Mouse (Mus musculus) forebrain, embryonic 15.5 days (tissue): ENCODE data around the gene Trappc6b. TPM values are rescaled to one million over a fixed set of nuclear protein-coding genes. Genes with fewer than 3 reads are reported as not detected.

Experiments
- ATAC-seq: fragments of 200-750 bp; cut with Nextera tagmentation; replicated peaks from 2 replicates; pipeline ENCODE4 v1.8.0; 2017; ENCODE audit warnings: mild to moderate bottlenecking, moderate TSS enrichment, moderate library complexity
- H3K27ac ChIP-seq: fragments of 300-500 bp; sonication (generic); replicated peaks from 2 replicates; pipeline ENCODE4 v1.5.1; 2015; ENCODE audit warnings: mild to moderate bottlenecking, inconsistent platforms
- H3K27me3 ChIP-seq: fragments of 300-500 bp; sonication (generic); 2 replicates; pipeline ENCODE4 v1.6.1; 2015; ENCODE audit warnings: inconsistent platforms
- H3K36me3 ChIP-seq: fragments of 300-500 bp; sonication (generic); 2 replicates; pipeline ENCODE4 v1.6.1; 2015; ENCODE audit warnings: mild to moderate bottlenecking, inconsistent platforms
- H3K4me1 ChIP-seq: fragments of 300-500 bp; sonication (generic); 2 replicates; pipeline ENCODE4 v1.6.1; 2015; ENCODE audit warnings: inconsistent platforms
- H3K4me2 ChIP-seq: fragments of 300-500 bp; sonication (generic); replicated peaks from 2 replicates; pipeline ENCODE4 v1.6.1; 2015; ENCODE audit warnings: mild to moderate bottlenecking, inconsistent platforms
- H3K4me3 ChIP-seq: fragments of 300-500 bp; sonication (generic); 2 replicates; pipeline ENCODE4 v1.5.1; 2015; ENCODE audit warnings: mild to moderate bottlenecking, inconsistent platforms
- H3K9ac ChIP-seq: fragments of 300-500 bp; sonication (generic); replicated peaks from 2 replicates; pipeline ENCODE4 v1.6.1; 2015; ENCODE audit warnings: mild to moderate bottlenecking, inconsistent platforms
- H3K9me3 ChIP-seq: fragments of 300-500 bp; sonication (generic); 2 replicates; pipeline ENCODE4 v1.6.1; 2016; ENCODE audit warnings: inconsistent platforms
- WGBS: fragments of 180-500 bp; shearing (Covaris S2); methylation state at CpG from one replicate; pipeline ENCODE4 v1.1.7; 2015; ENCODE audit warnings: mixed read lengths; 5-methylcytosine and 5-hydroxymethylcytosine counted together
- polyA plus RNA-seq: library from polyadenylated mRNA; unstranded; fragments of >200 nt; fragmentation: Nextera tagmentation; extraction: Ambion mirVana; gene quantifications from 2 replicates; pipeline ENCODE4 v1.2.1, GENCODE M21; 2015

Gene Trappc6b
- polyA plus RNA-seq, 1 experiment from 2014 or later, result 159 TPM

DNA sequence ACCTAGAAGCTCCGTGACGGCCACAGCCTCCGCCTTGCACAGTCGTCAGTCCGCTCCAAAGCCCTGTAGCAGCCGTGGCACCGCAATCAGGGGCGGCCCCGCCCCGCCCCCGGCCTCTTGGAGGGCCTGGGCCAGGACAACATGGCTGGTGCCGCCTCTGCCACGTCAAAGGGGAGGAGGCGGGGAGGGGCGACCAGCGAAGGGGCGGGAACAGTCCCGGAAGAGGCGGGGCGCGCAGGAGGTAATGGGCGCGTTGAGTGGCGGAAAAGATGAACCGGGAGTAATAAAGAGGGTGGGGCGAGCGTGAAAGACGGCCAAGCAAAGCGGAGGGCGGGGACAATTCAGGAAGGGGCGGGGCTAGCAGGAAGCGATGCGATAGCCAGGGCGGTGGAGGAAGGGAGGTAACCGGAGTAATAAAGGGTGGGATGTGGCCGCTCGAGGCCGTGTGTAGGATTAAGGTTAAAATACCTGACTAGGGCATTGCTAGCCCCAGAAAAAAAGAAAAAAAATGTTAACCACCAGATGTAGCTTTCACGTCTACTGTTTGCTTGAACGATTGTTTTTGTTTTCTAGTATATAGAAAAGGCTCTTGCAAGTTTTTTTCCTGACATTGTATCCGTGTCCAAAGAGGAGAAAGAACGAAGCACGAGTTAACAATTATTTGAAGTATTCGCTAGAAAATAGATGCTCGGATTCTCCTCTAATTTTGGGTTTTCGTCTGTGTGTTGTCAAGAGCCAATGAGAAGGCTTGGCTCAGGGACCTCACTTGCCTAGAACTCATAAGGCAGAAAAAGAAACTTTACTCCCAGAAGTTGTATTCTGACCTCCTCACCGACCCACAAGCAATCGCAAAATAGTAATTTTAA is 49.2 kb downstream of the Trappc6b start, which contains the start of gene Sec23a:
Gene Sec23a (minus strand): TSS at position 174 of the 866 bp plus-strand sequence.
- peak within 1 kb of the TSS; percentile 91 for H3K27ac ChIP-seq
- peak; percentile 96 for ATAC-seq
- peak within 1 kb of the TSS; percentile 97 for H3K4me3 ChIP-seq
- H3K36me3 ChIP-seq, result peaks cover 2% of the 10 kb centered on the region
- WGBS, result under 1% methylated on average over 47 of the region's 48 CpGs
- peak within 1 kb of the TSS; percentile 80 for H3K4me2 ChIP-seq
- H3K9ac ChIP-seq, result peak within 1 kb of the TSS; percentile 86
- H3K27me3 ChIP-seq, result no peaks in the 10 kb centered on the region
- H3K9me3 ChIP-seq, result no peaks in the 10 kb centered on the region
- H3K4me1 ChIP-seq, result peaks cover 35% of the 10 kb centered on the region

- Histone ChIP-seq H3K4me2 (peak overlapping the region; percentile 80), H3K27me3 (no peaks in the 10 kb centered on the region), H3K4me3 (peak overlapping the region; percentile 97), H3K9me3 (no peaks in the 10 kb centered on the region), H3K27ac (peak overlapping the region; percentile 91), H3K36me3 (peaks cover 7% of the 10 kb centered on the region), H3K9ac (peak overlapping the region; percentile 86), H3K4me1 (peaks cover 35% of the 10 kb centered on the region)
- 1% methylated on average over 25 of the region's 25 CpGs for WGBS
- ATAC-seq, result no peak
Measured at GRCm38 (mm10) chr12:59011275-59011843, 49.9 kb downstream of the Trappc6b start.

DNA sequence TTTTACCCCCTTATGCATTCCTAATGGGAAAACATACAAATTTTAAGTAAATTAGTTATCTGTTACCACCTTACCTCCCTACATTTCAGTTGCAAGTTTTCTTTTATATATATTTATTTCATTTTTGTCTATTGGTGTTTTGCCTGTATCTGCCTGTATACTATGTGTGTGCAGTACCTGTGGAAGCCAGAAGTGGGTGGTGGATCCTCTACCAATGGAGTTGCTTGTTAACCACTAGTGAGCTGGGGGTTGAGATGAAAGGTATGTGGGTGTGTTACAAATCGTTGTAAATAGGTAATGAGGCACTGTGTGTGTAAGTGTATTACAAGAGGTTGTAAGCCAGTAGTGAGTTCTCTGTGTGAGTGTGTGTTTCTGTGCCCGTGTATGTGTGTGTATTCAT is 50.8 kb downstream of the Trappc6b start:
- Histone ChIP-seq H3K36me3 (peaks cover 16% of the 10 kb centered on the region), H3K9ac (0 out of 2 replicates have a peak overlapping the region, but pooled peaks have one; percentile 86), H3K4me2 (peak overlapping the region; percentile 80), H3K9me3 (no peaks in the 10 kb centered on the region), H3K4me1 (peaks cover 35% of the 10 kb centered on the region), H3K4me3 (peak overlapping the region; percentile 97), H3K27me3 (no peaks in the 10 kb centered on the region), H3K27ac (no peak overlapping the region)
- WGBS, result 72% methylated on average over 2 of the region's 2 CpGs
- no peak for ATAC-seq

Other genes starting within 250 kb of the Trappc6b start
- gene Sec23a, start 49.5 kb downstream of the Trappc6b start, polyA plus RNA-seq, result 99.4 and 102 TPM in 2 replicates
- gene Gemin2, start 48.1 kb downstream of the Trappc6b start, polyA plus RNA-seq, result 15.7 TPM in 2 replicates
- 82.1 and 85.9 TPM in 2 replicates for gene Pnn, start 5.4 kb upstream of the Trappc6b start, polyA plus RNA-seq
- gene Mia2, start 34.3 kb upstream of the Trappc6b start, polyA plus RNA-seq, result 32.3 and 37.2 TPM in 2 replicates
- 8.2 and 9.3 TPM in 2 replicates for gene Fbxo33, start 158.3 kb upstream of the Trappc6b start, polyA plus RNA-seq